Mouse (Mus musculus): ENCODE measurements around the gene Olfr1489.
"Not testable (repeated sequence)": the region's sequence is repeated elsewhere in the genome, so short reads cannot be mapped to it uniquely, and the experiment has no call there.

Gene Olfr1489

GRCm38 (mm10) chr19:13631321-13631720 is at the start of gene Olfr1489:
Olfr1489 (plus strand) TSS chr19:13631621.
- DNase-seq, result no peak

- no peak for DNase-seq
These were observed 48.2 kb upstream of the Olfr1489 start, which contains the start of gene Olfr1484 for GRCm38 (mm10) chr19:13583211-13583610. Olfr1484 (plus strand) TSS chr19:13583511.

- DNase-seq, result not testable (repeated sequence)
These were observed 14.3 kb upstream of the Olfr1489 start, which contains the start of gene Olfr1487 for GRCm38 (mm10) chr19:13617075-13617474. Olfr1487 (plus strand) TSS chr19:13617375.

DNA sequence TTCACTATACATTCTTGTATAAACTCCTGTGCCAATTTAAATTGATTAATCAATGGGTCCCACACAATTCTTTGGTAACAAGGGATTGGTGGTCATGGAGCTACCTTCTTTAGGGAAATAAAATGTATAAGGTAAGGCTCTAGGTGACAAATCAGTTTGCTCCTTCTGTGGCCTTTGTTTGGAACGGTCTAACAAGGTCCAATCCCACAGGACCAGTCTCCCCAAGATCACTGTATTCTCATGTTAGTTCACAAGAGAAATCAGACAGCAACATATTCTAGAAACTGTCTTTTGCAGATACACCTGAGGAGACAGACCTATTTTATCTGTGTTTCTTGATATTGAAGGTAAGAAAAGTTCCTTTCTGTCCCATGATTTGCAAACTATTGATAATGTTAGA is 19.4 kb downstream of the Olfr1489 start, which contains the start of gene Olfr1490:
Olfr1490 (plus strand) TSS at position 301 of the 400 bp plus-strand sequence.
- DNase-seq, result no peak

Data from lung, postnatal 14 days (tissue).